Mouse (Mus musculus): ENCODE measurements around the gene Ano6. TPM values are rescaled to one million over a fixed set of nuclear protein-coding genes. Genes with fewer than 3 reads are reported as not detected.
A peak's percentile ranks its signal among the peaks of the same experiment; 100 is the strongest.

Gene Ano6
- total RNA-seq, 2 experiments from 2014 or later: 20.7 to 23.9 TPM

GRCm38 (mm10) chr15:95794611-95795565 lies 4.2 kb downstream of the Ano6 start:
- DNase-seq (ENCODE audit: extremely low spot score in 1 of 2, low spot score in 1 of 2): no peak

DNA sequence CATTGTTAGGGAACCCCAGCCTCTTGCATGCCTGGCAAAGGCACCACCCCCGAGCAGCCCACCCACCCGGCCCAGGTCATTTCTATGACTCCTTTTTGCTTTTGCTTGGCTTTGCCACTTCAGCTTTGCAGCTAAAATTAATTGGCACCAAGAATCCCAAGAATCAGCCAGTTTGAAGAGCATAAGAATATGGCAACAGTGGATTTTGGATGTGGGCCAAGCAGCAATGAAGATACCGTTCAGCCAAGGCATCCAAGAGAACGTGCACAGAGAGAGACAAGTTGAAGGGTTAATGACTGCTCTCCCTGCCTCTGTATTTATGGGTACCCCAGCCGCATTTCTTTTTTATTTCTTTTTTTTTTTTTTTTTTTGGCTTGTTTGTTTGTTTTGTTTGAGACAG lies 5.4 kb downstream of the Ano6 start:
- DNase-seq (ENCODE audit: extremely low spot score in 1 of 2, low spot score in 1 of 2): no peak

GRCm38 (mm10) chr15:95797144-95797983 lies 6.7 kb downstream of the Ano6 start:
- no peak for DNase-seq (ENCODE audit: extremely low spot score in 1 of 2, low spot score in 1 of 2)

GRCm38 (mm10) chr15:95798266-95798665 lies 7.6 kb downstream of the Ano6 start:
- no peak for DNase-seq (ENCODE audit: extremely low spot score in 1 of 2, low spot score in 1 of 2)

DNA sequence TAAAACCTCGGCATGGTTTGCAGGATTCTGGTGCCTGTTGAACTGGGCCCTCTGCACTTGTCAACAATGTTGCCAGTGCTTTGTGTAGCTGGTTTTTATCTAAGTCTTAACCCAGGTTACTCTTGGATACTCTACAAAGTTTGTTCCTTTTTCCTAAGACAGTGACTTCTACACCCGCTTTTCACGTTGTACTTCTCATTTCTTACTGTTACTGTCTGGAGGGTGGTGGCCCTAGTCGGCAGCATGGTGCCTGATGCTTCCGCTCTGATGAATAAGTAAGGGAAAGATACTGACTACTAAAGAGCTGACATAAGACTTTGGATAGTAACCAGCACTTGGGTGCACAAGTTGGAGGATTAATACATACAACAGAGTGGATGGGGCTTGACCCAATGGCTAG lies 9.0 kb downstream of the Ano6 start:
- DNase-seq (ENCODE audit: extremely low spot score in 1 of 2, low spot score in 1 of 2): no peak

GRCm38 (mm10) chr15:95800051-95800450 lies 9.4 kb downstream of the Ano6 start:
- DNase-seq (ENCODE audit: extremely low spot score in 1 of 2, low spot score in 1 of 2): no peak

GRCm38 (mm10) chr15:95801261-95801979 lies 10.8 kb downstream of the Ano6 start:
- DNase-seq (ENCODE audit: extremely low spot score in 1 of 2, low spot score in 1 of 2): no peak

DNA sequence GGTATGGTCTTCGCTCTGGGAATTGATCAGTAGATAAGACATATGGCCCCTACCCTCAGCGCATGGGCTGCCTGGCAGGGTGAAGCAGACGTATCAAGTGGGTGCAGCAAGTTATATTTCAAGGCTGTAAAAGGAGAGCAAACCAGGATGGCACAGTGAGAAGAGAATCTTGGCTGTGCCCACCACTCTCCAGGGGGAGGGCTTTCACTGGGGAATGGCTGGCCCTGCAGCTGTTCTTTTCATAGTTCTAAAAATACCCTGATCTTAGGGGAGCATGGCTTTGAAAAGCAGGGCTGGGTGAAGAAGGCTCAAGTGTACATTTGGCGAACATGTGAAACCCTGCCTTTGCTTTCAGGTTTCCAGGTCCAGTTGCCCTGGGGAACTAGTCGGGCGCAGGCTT lies 11.5 kb downstream of the Ano6 start:
- no peak for DNase-seq (ENCODE audit: extremely low spot score in 1 of 2, low spot score in 1 of 2)

DNA sequence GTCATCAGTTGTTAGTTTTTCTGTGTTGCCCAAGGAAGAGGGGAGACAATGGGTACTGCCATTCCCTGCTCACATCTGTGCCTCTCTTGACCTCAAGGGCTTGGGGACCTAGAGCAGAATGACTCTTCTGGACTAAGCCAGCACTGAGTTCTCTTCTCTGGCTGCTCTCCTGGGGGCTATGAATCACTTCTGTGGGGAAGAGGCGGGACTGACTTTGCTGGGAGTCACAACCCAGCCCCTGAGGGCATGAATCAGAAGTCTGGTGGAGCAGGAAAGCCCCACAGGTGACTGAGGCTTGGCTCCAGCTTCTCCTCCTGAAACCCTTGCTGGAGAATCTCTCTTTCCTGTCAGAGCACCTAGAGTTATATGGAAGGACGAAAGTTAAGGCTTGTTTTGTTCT lies 12.1 kb downstream of the Ano6 start:
- no peak for DNase-seq (ENCODE audit: extremely low spot score in 1 of 2, low spot score in 1 of 2)

DNA sequence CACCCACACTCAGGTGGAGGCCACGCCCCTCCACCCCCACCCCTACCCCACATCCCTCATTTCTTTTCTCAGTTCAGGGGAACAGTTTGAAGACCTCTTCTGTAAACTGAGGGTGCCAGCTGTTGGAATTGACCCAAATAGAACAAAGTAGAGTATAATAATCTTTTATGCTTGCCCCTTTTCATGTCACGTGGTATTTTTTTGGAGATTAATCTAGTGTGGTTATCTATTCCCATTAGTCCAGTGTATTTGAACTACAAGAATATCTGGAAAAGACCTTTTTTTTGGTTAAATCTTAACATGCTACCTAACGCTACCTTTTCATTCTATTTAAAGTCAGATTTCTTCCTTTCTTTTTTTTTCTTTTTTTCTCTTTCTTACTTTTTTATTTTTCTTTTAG lies 12.8 kb downstream of the Ano6 start:
- DNase-seq (ENCODE audit: extremely low spot score in 1 of 2, low spot score in 1 of 2): no peak

- no peak for DNase-seq (ENCODE audit: extremely low spot score in 1 of 2, low spot score in 1 of 2)
Measured at GRCm38 (mm10) chr15:95804255-95804654, 13.6 kb downstream of the Ano6 start.

DNA sequence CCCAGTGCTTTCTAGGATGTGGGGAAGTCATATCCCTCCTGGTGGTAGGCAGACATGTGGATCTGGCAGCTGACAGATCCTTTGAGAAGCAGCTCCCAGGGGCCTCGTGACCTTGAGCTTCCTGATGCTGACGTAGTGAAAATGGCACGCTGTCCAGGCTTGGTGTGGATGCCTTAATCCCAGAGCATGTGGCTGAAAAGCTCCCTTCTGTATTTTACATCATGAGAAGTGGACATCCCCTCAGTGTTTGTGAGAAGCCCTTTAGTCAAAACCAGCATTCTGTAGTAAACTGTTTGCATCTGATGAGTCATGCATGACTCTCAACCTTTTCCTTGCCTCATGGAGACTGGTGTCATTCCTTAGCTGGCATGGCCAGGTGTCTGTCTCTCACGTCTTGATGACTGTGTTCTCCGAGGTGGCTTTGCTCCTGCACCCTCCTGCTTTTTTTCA lies 14.4 kb downstream of the Ano6 start:
- DNase-seq (ENCODE audit: extremely low spot score in 1 of 2, low spot score in 1 of 2): no peak

DNA sequence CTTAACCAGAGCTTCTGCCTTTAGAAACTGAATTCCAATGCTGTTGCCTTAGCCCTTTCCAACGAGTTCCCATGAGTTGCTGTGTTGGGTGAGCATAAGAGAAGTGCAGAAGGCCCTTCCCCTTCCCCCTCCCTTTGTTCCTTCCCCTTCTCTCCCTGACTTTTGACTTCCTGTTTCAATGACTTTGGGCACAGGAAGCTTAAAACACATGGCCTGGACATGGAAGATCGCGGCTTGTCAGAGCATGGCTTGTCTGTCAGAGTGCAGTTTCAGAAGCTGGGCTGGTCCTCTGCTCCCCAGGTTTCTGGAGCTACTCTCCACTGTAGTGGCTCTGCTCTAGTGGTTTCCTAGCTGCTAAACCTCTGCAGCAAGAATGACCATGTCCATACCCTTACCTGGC lies 17.3 kb downstream of the Ano6 start:
- DNase-seq (ENCODE audit: extremely low spot score in 1 of 2, low spot score in 1 of 2): no peak

GRCm38 (mm10) chr15:95810357-95810761 lies 19.7 kb downstream of the Ano6 start:
- no peak for DNase-seq (ENCODE audit: extremely low spot score in 1 of 2, low spot score in 1 of 2)

GRCm38 (mm10) chr15:95812821-95813571 lies 22.4 kb downstream of the Ano6 start:
- no peak for DNase-seq (ENCODE audit: extremely low spot score in 1 of 2, low spot score in 1 of 2)

- DNase-seq (ENCODE audit: extremely low spot score in 1 of 2, low spot score in 1 of 2): peak in 1 of 2 experiments; percentile 19
Measured at GRCm38 (mm10) chr15:95817501-95817900, 26.9 kb downstream of the Ano6 start.

- no peak for DNase-seq (ENCODE audit: extremely low spot score in 1 of 2, low spot score in 1 of 2)
Measured at GRCm38 (mm10) chr15:95819249-95820035, 28.8 kb downstream of the Ano6 start.

DNA sequence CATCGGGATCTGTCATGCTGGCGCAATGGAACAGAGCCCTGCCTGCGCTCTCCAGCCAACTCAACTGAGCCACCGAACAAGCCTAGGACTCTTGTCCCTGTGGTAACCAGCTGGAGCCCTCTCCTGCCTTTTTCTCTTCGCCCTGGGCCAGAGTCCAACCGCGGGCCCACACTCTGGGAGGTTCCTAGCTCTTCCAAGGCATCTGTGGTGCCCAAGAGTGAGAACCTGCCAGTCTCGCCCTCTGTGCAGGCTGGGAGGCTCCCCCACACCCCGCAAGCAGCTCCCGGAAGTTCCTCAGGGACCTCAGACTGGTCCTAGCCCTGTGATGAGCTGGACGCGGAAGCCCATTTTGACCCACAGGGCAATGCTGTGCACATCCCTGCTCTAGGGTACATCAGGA lies 29.5 kb downstream of the Ano6 start:
- DNase-seq (ENCODE audit: extremely low spot score in 1 of 2, low spot score in 1 of 2): no peak

DNA sequence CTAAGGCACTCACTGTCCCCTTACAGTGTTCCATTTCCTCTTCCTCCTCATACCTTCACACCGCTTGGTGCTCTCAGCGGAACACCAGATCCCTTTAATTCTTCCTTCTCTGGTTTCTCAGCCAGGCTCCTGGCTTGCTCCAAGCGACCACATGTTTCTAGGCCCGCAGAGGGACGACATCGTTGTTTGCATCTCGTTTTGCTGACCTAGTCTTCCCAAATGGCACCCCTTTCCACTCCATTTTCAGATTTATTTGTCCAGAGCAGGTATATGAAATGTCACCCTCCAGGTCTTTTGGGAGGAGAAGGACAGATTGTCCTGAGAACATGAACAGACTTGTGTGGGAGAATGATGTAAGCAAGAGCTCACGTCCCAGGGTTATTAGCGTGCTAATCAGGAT lies 30.0 kb downstream of the Ano6 start:
- DNase-seq (ENCODE audit: extremely low spot score in 1 of 2, low spot score in 1 of 2): no peak

Measured in layer of hippocampus, postnatal 25 days (tissue).